Mouse (Mus musculus): Measurements from ENCODE around the gene Rfc4.
A peak's percentile ranks its signal among the peaks of the same experiment; 100 is the strongest.

Rfc4 gene

GRCm38 (mm10) chr16:23127673-23128375, at the start of gene Rfc4:
TSS of gene Rfc4 (minus strand) at chr16:23127737.
- DNase-seq (ENCODE audit: low spot score) = peak; percentile 92

GRCm38 (mm10) chr16:23175956-23176355, 48.4 kb upstream of the Rfc4 start:
- DNase-seq (ENCODE audit: low spot score) = no peak

GRCm38 (mm10) chr16:23174855-23175254, 47.3 kb upstream of the Rfc4 start:
- no peak for DNase-seq (ENCODE audit: low spot score)

- DNase-seq (ENCODE audit: low spot score) = no peak
Observed at GRCm38 (mm10) chr16:23173904-23174303, 46.4 kb upstream of the Rfc4 start.

GRCm38 (mm10) chr16:23170813-23171212, 43.3 kb upstream of the Rfc4 start:
- DNase-seq (ENCODE audit: low spot score) = no peak

- no peak for DNase-seq (ENCODE audit: low spot score)
Observed at GRCm38 (mm10) chr16:23167079-23167478, 39.5 kb upstream of the Rfc4 start.

- DNase-seq (ENCODE audit: low spot score) = no peak
Observed at GRCm38 (mm10) chr16:23166646-23167045, 39.1 kb upstream of the Rfc4 start.

- DNase-seq (ENCODE audit: low spot score) = no peak
Observed at GRCm38 (mm10) chr16:23165441-23165840, 37.9 kb upstream of the Rfc4 start.

GRCm38 (mm10) chr16:23164443-23164842, 36.9 kb upstream of the Rfc4 start:
- no peak for DNase-seq (ENCODE audit: low spot score)

- no peak for DNase-seq (ENCODE audit: low spot score)
Observed at GRCm38 (mm10) chr16:23162116-23162515, 34.6 kb upstream of the Rfc4 start.

- no peak for DNase-seq (ENCODE audit: low spot score)
Observed at GRCm38 (mm10) chr16:23159749-23160148, 32.2 kb upstream of the Rfc4 start.

GRCm38 (mm10) chr16:23158957-23159356, 31.4 kb upstream of the Rfc4 start:
- DNase-seq (ENCODE audit: low spot score) = no peak

- DNase-seq (ENCODE audit: low spot score) = no peak
Observed at GRCm38 (mm10) chr16:23158292-23158691, 30.8 kb upstream of the Rfc4 start.

GRCm38 (mm10) chr16:23157013-23157412, 29.5 kb upstream of the Rfc4 start:
- DNase-seq (ENCODE audit: low spot score) = no peak

GRCm38 (mm10) chr16:23154261-23154660, 26.7 kb upstream of the Rfc4 start:
- no peak for DNase-seq (ENCODE audit: low spot score)

- DNase-seq (ENCODE audit: low spot score) = no peak
Observed at GRCm38 (mm10) chr16:23151423-23151822, 23.9 kb upstream of the Rfc4 start.

- no peak for DNase-seq (ENCODE audit: low spot score)
Observed at GRCm38 (mm10) chr16:23149396-23149795, 21.9 kb upstream of the Rfc4 start.

GRCm38 (mm10) chr16:23148936-23149335, 21.4 kb upstream of the Rfc4 start:
- DNase-seq (ENCODE audit: low spot score) = no peak

GRCm38 (mm10) chr16:23146280-23146679, 18.7 kb upstream of the Rfc4 start, which contains the start of gene Adipoq:
TSS of gene Adipoq (plus strand) at chr16:23146536.
- no peak for DNase-seq (ENCODE audit: low spot score)

- no peak for DNase-seq (ENCODE audit: low spot score)
Observed at GRCm38 (mm10) chr16:23145211-23145610, 17.7 kb upstream of the Rfc4 start.

GRCm38 (mm10) chr16:23144326-23144725, 16.8 kb upstream of the Rfc4 start:
- no peak for DNase-seq (ENCODE audit: low spot score)

GRCm38 (mm10) chr16:23140911-23141310, 13.4 kb upstream of the Rfc4 start:
- DNase-seq (ENCODE audit: low spot score) = no peak

GRCm38 (mm10) chr16:23136406-23136970, 9.0 kb upstream of the Rfc4 start:
- no peak for DNase-seq (ENCODE audit: low spot score)
